Mouse (Mus musculus) frontal cortex, postnatal 25 days (tissue): ENCODE data around the gene Ndst2.

Source experiments
- DNase-seq, 2 experiments: peaks; one replicate each; pipeline ENCODE4 v3.0.0; 2022; ENCODE audit warnings: low spot score in 2 of 2

Ndst2 gene

GRCm38 (mm10) chr14:20733952-20734774 lies at the start of gene Ndst2:
Gene Ndst2 (minus strand): TSS chr14:20734562.
- DNase-seq, result peak; percentile 60 to 68

GRCm38 (mm10) chr14:20783526-20783925 lies 49.2 kb upstream of the Ndst2 start:
- DNase-seq, result no peak

- no peak for DNase-seq
Measured at GRCm38 (mm10) chr14:20782860-20783259, 48.5 kb upstream of the Ndst2 start.

GRCm38 (mm10) chr14:20780217-20780616 lies 45.9 kb upstream of the Ndst2 start:
- DNase-seq, result no peak

- DNase-seq, result no peak
Measured at GRCm38 (mm10) chr14:20778496-20778895, 44.1 kb upstream of the Ndst2 start.

GRCm38 (mm10) chr14:20775661-20776060 lies 41.3 kb upstream of the Ndst2 start:
- DNase-seq, result no peak

GRCm38 (mm10) chr14:20773410-20773809 lies 39.0 kb upstream of the Ndst2 start:
- no peak for DNase-seq

GRCm38 (mm10) chr14:20772808-20773207 lies 38.4 kb upstream of the Ndst2 start:
- DNase-seq, result no peak

- no peak for DNase-seq
Measured at GRCm38 (mm10) chr14:20771941-20772340, 37.6 kb upstream of the Ndst2 start.

GRCm38 (mm10) chr14:20768581-20768980 lies 34.2 kb upstream of the Ndst2 start:
- DNase-seq, result no peak

GRCm38 (mm10) chr14:20767936-20768335 lies 33.6 kb upstream of the Ndst2 start:
- DNase-seq, result no peak

- DNase-seq, result peak; percentile 87 to 92
Measured at GRCm38 (mm10) chr14:20765642-20766258, 31.4 kb upstream of the Ndst2 start.

GRCm38 (mm10) chr14:20764942-20765341 lies 30.6 kb upstream of the Ndst2 start:
- DNase-seq, result no peak

GRCm38 (mm10) chr14:20758768-20759435 lies 24.5 kb upstream of the Ndst2 start:
- DNase-seq, result no peak

- no peak for DNase-seq
Measured at GRCm38 (mm10) chr14:20757370-20757907, 23.1 kb upstream of the Ndst2 start.

GRCm38 (mm10) chr14:20753792-20754191 lies 19.4 kb upstream of the Ndst2 start:
- DNase-seq, result no peak

- DNase-seq, result no peak
Measured at GRCm38 (mm10) chr14:20750503-20750902, 16.1 kb upstream of the Ndst2 start.

GRCm38 (mm10) chr14:20749494-20750051 lies 15.2 kb upstream of the Ndst2 start:
- DNase-seq, result no peak

- no peak for DNase-seq
Measured at GRCm38 (mm10) chr14:20748388-20748787, 14.0 kb upstream of the Ndst2 start.

GRCm38 (mm10) chr14:20746935-20747334 lies 12.6 kb upstream of the Ndst2 start:
- no peak for DNase-seq

- DNase-seq, result no peak
Measured at GRCm38 (mm10) chr14:20743614-20744013, 9.3 kb upstream of the Ndst2 start.

GRCm38 (mm10) chr14:20741301-20741700 lies 6.9 kb upstream of the Ndst2 start:
- no peak for DNase-seq
